In the genomic region with DNA sequence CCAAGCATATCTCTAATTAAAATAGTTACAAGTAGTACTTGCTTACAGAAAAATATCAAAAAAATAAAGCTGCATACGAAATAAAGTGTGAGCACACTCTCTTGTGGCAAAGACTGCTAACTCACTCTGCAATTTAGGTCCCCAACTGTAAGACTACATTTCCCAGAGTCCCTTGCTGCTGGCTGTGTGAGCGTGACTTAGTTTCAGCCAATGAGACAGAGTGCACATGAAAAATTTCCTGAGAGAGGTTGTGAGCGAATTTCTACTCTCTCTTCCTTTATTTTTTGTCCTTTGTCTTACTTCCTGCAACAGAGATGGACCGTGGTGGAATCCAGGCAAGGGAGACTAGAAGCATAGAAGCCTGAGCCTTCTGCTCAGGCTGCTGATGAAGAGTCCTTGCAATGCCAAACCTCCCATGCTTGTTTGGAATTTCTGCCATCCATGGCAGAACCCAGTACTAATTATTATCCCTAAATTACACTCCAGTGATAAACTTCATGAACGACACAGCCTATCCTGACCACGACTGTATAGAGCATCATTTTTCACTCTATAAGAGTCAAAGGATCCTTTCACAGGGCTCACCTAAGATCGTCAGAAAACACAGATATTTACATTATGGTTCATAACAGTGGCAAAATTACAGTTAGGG, we compare ENCODE assay signal across 8 mouse cellular contexts.
DNase-seq lines count a peak whose midpoint lies in the region; ATAC-seq lines count a peak whose summit lies in the region.

No protein-coding gene starts in this region.

- no peaks in the 10 kb centered on the region for H3K4me1 ChIP-seq in embryonic facial prominence, embryonic 12.5 days
- H3K4me1 ChIP-seq in hindbrain, embryonic 11.5 days (replicated peaks; ENCODE audit: control insufficient read depth, insufficient read depth, low read length) = no peaks in the 10 kb centered on the region
- no peaks in the 10 kb centered on the region for H3K4me1 ChIP-seq in midbrain, embryonic 11.5 days (ENCODE audit: control insufficient read depth, insufficient read depth, low read length)

- H3K27me3 ChIP-seq in embryonic facial prominence, embryonic 12.5 days = no peaks in the 10 kb centered on the region
- H3K27me3 ChIP-seq in hindbrain, embryonic 11.5 days (ENCODE audit: control insufficient read depth, insufficient read depth, low read length) = no peaks in the 10 kb centered on the region
- H3K27me3 ChIP-seq in midbrain, embryonic 11.5 days (ENCODE audit: control insufficient read depth, insufficient read depth, low read length) = no peaks in the 10 kb centered on the region

- DNase-seq in 3134 (ENCODE audit: extremely low read depth, insufficient read length, low spot score) = peak; percentile 16
- DNase-seq in CD4-positive, CD25-positive, alpha-beta regulatory T cell, adult 2 months (ENCODE audit: low read depth, low spot score) = peak; percentile 69
- DNase-seq in hindbrain, embryonic 11.5 days (ENCODE audit: low spot score) = peak; percentile 58
- peak; percentile 32 to 47 for DNase-seq in layer of hippocampus, postnatal 10 days (ENCODE audit: low spot score in 2 of 2)
- peak; percentile 90 for DNase-seq in midbrain, embryonic 11.5 days (ENCODE audit: low spot score, missing footprints)
- peak; percentile 13 to 27 for DNase-seq in thymus, postnatal 36 days

- no peaks in the 10 kb centered on the region for H3K36me3 ChIP-seq in embryonic facial prominence, embryonic 12.5 days
- no peaks in the 10 kb centered on the region for H3K36me3 ChIP-seq in hindbrain, embryonic 11.5 days (ENCODE audit: control insufficient read depth, insufficient read depth, low read length)
- H3K36me3 ChIP-seq in midbrain, embryonic 11.5 days (ENCODE audit: control insufficient read depth, insufficient read depth, low read length) = no peaks in the 10 kb centered on the region

- WGBS in embryonic facial prominence, embryonic 12.5 days = 40% methylated on average over 7 of the region's 7 CpGs
- WGBS in hindbrain, embryonic 11.5 days = 47% methylated on average over 7 of the region's 7 CpGs
- 53% methylated on average over 7 of the region's 7 CpGs for WGBS in midbrain, embryonic 11.5 days

- no peaks in the 10 kb centered on the region for H3K9me3 ChIP-seq in embryonic facial prominence, embryonic 12.5 days
- H3K9me3 ChIP-seq in hindbrain, embryonic 11.5 days (ENCODE audit: control insufficient read depth, low read length) = no peaks in the 10 kb centered on the region
- H3K9me3 ChIP-seq in midbrain, embryonic 11.5 days (ENCODE audit: control insufficient read depth, low read length) = no peaks in the 10 kb centered on the region

- peak overlapping the region; percentile 49 for H3K4me2 ChIP-seq in embryonic facial prominence, embryonic 12.5 days (replicated peaks)
- H3K4me2 ChIP-seq in hindbrain, embryonic 11.5 days (replicated peaks; ENCODE audit: low read depth, low read length) = 0 out of 2 replicates have a peak overlapping the region, but pooled peaks have one; percentile 15
- H3K4me2 ChIP-seq in midbrain, embryonic 11.5 days = peak overlapping the region; percentile 38

- H3K4me3 ChIP-seq in embryonic facial prominence, embryonic 12.5 days = peak overlapping the region; percentile 31
- 0 out of 2 replicates have a peak overlapping the region, but pooled peaks have one; percentile 21 for H3K4me3 ChIP-seq in hindbrain, embryonic 11.5 days (ENCODE audit: low read depth, low read length)
- H3K4me3 ChIP-seq in midbrain, embryonic 11.5 days (ENCODE audit: low read depth, low read length) = no peak overlapping the region

- peak; percentile 80; the same call in 1 of the 2 replicates for ATAC-seq in embryonic facial prominence, embryonic 12.5 days (ENCODE audit: insufficient number of reproducible peaks, insufficient read depth, low FRiP score, low TSS enrichment)
- peak; percentile 81 for ATAC-seq in hindbrain, embryonic 11.5 days (ENCODE audit: low FRiP score)
- peak; percentile 80 for ATAC-seq in midbrain, embryonic 11.5 days (ENCODE audit: low FRiP score)
- ATAC-seq in erythroblast, adult 5-6 weeks (replicated peaks; ENCODE audit: low FRiP score, poor library complexity, severe bottlenecking) = no peak; the same call in 1 of the 2 replicates

- no peak overlapping the region for H3K9ac ChIP-seq in embryonic facial prominence, embryonic 12.5 days
- no peak overlapping the region for H3K9ac ChIP-seq in hindbrain, embryonic 11.5 days (ENCODE audit: low read depth, low read length)
- no peak overlapping the region for H3K9ac ChIP-seq in midbrain, embryonic 11.5 days (ENCODE audit: low read length)

- no peak overlapping the region for H3K27ac ChIP-seq in embryonic facial prominence, embryonic 12.5 days
- no peak overlapping the region for H3K27ac ChIP-seq in hindbrain, embryonic 11.5 days (ENCODE audit: low read depth, low read length)
- H3K27ac ChIP-seq in midbrain, embryonic 11.5 days (ENCODE audit: low read depth, low read length) = no peak overlapping the region

Comparison
In these comparisons a context has a peak if more than half of its experiments do, and no peak if none do; other contexts are left out.
1. DNase-seq: peak in every context shown above with its lines; median percentile 90 in midbrain, embryonic 11.5 days; 69 in CD4-positive, CD25-positive, alpha-beta regulatory T cell, adult 2 months; 58 in hindbrain, embryonic 11.5 days; 40 in layer of hippocampus, postnatal 10 days; 20 in thymus, postnatal 36 days; 16 in 3134.